Mouse (Mus musculus): ENCODE data around the gene Slc15a4. TPM values are rescaled to one million over a fixed set of nuclear protein-coding genes. Genes with fewer than 3 reads are reported as not detected.

Gene Slc15a4
- total RNA-seq, 2 experiments from 2014 or later: 21.4 to 22.1 TPM

DNA sequence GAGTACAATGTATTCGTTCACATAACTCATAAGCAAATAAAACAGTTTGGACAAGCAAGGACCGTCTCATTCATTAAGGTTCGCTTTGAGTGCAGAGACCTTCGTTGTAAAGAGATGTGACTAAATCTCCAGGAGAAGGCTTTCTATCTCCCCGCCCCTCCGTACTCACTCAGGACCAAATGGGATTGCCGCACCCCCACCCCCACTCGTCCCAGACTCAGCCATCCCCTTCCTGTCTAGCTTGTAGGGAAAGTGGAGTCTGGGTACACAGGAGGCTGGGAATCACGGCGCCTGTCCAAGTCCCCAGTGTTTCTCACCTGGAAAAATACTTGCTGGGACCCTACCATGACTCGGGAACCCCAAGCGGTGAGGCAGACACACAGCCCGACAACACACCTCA lies 6.9 kb upstream of the Slc15a4 start:
- no peak for TF ChIP-seq CTCF (IDR thresholded peaks at IDR 0.05)
- H3K4me3 ChIP-seq: no peak overlapping the region
- DNase-seq: no peak
- intact Hi-C loops (cut with DNase I): no loop called here
- no peak overlapping the region for H3K27ac ChIP-seq

DNA sequence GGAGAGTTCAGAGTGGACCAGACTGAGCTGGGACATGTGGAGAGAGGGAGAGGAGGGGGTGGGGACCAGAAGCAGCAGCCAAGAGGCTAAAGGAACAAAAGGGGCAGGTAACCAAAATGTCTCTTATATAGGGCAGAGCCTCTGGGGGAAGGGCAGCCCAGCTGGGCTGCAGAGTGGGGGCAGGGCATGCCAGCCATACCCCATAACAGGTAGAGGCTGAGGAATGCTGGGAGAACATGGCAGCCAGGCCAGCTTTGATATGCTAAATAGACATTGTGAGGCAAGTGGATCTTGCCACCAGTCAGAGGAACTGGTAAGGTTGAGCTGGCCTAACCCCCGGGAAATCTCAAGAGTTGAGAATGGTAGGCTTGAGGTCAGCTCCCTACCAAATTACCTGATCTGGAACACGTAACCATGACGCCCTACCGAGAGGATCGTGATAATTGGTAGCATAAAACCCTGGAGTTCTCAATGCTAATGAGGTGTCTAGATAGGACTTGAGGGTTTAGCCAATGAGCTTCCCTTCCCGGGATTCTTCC lies 6.4 kb upstream of the Slc15a4 start:
- DNase-seq: no peak
- no peak for TF ChIP-seq CTCF (IDR thresholded peaks at IDR 0.05)
- H3K27ac ChIP-seq: no peak overlapping the region
- no peak overlapping the region for H3K4me3 ChIP-seq
- intact Hi-C loops (cut with DNase I): no loop called here

DNA sequence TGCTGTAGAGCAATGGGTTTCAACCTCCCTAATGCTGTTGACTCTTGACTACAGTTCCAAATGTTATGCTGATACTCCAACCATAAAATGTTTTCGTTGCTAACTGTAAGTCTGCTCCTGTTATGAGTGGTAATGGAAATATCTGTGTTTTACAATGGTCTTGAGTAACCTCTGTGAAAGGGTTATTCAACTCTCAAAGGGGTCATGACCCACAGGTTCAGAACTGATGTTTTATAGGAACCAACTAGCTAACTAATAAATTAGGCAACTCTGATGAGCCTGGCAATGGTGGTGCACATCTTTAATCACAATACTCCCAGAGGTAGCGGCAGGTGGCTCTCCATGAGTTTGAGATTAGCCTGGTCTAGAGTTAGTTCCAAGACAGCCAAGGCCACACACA lies 5.5 kb upstream of the Slc15a4 start:
- intact Hi-C loops (cut with DNase I): no loop called here
- no peak for TF ChIP-seq CTCF (IDR thresholded peaks at IDR 0.05)

DNA sequence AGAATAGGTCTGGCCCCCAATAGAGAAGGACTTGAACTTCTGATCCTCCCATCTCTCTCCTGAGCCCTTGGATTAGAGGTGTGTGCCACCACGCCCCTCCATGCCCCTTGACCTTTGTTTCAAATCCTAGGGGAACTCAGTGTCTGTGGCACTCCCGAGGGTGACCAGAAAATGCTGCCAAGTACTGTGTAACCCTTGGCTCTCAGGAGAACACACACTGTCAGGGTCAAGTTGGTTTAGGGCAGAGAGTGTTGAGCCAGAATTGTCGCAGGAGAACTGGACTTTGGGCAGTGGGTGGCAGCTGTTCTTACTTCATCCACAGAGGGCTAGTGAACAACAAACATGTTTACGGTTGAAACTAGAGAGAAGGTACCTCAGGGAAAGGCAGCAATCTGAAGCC lies 4.9 kb upstream of the Slc15a4 start:
- H3K27ac ChIP-seq: no peak overlapping the region
- no peak for DNase-seq
- no peak overlapping the region for H3K4me3 ChIP-seq
- TF ChIP-seq CTCF (IDR thresholded peaks at IDR 0.05): no peak
- intact Hi-C loops (cut with DNase I): no loop called here

More for the DNA sequence above, 5.5 kb upstream of the Slc15a4 start:
- no peak for DNase-seq
- no peak overlapping the region for H3K27ac ChIP-seq
- no peak overlapping the region for H3K4me3 ChIP-seq

DNA sequence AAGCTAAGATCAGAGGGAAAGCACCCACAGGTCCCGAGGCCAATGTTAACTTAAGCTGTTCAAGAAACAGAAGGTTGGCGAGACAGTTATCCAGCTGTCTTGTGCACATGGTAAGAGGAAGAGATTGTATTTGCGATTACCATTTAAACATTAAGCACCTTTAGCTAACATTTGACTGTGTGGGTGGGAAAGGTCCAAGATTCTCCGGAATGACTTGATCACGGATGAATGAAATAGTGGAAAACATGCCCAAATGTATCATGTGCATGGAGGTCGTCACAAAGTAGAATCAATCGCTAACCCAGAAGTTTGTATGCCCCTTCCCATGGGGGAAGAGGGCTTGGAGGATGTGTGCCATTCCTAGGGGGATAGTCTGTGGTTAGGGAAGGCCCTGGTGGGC lies 969 bp upstream of the Slc15a4 start:
- DNase-seq: no peak
- Histone ChIP-seq H3K27ac (no peak overlapping the region), H3K4me3 (no peak overlapping the region)
- intact Hi-C loops (cut with DNase I): no loop called here
- TF ChIP-seq CTCF (IDR thresholded peaks at IDR 0.05): no peak

DNA sequence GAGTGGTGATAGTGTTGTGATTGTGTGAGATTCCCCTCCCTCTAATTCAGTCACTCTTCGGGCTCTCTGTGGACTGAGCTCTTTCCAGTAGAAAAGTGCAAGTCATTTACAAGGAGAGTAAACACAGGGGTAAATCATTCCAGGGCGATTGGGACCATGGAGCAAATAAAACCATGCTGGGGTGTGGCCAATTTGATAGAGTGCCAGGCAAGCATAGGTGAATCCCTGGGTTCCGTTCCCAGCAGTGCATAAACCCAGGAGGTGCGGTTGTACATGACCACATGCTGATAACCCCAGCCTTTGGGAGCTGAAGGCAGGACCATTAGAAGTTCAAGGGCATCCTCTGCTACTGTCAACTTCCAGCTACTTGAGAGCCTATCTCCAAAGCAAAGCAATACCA lies 491 bp upstream of the Slc15a4 start:
- no peak for TF ChIP-seq CTCF (IDR thresholded peaks at IDR 0.05)
- intact Hi-C loops (cut with DNase I): no loop called here

DNA sequence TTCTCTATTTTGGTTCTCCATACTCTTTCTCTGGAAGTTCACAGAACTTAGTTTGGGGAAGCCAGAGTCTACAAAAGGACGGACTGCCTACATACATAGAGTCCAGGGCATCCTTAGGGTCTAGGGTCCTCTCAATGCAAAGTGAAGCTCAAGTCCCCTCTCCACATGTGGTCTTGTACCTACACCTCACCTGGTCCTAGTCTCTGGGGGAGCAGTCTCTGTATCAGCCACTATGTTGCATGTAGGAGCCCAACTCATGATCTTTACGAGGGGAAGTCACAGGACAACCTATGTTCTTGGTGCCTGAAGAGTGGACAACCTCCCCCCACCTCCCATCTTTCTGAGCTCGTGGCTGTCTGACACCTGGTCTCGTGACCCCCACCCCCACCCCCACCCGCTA lies 1.0 kb downstream of the Slc15a4 start:
- Histone ChIP-seq H3K27ac (no peak overlapping the region), H3K4me3 (no peak overlapping the region)
- intact Hi-C loops (cut with DNase I): no loop called here
- TF ChIP-seq CTCF (IDR thresholded peaks at IDR 0.05): no peak
- DNase-seq: no peak

More for the DNA sequence above, 491 bp upstream of the Slc15a4 start:
- no peak overlapping the region for H3K27ac ChIP-seq
- no peak overlapping the region for H3K4me3 ChIP-seq
- DNase-seq: no peak

DNA sequence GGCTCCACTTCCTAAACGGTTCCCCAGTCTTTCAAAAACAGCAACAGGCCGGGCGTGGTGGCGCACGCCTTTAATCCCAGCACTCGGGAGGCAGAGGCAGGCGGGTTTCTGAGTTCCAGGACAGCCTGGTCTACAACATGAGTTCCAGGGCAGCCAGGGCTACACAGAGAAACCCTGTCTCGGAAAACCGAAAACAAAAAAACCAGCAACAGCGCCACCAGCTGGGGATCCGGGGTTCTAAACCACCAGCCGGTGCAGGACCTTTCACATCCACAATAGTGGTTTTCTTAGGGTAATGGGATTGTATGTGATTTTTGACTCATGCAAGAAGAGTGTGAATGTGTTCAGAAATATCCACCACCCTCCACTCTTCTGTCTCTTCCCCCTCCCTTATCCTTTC lies 5.5 kb downstream of the Slc15a4 start:
- intact Hi-C loops (cut with DNase I): no loop called here

DNA sequence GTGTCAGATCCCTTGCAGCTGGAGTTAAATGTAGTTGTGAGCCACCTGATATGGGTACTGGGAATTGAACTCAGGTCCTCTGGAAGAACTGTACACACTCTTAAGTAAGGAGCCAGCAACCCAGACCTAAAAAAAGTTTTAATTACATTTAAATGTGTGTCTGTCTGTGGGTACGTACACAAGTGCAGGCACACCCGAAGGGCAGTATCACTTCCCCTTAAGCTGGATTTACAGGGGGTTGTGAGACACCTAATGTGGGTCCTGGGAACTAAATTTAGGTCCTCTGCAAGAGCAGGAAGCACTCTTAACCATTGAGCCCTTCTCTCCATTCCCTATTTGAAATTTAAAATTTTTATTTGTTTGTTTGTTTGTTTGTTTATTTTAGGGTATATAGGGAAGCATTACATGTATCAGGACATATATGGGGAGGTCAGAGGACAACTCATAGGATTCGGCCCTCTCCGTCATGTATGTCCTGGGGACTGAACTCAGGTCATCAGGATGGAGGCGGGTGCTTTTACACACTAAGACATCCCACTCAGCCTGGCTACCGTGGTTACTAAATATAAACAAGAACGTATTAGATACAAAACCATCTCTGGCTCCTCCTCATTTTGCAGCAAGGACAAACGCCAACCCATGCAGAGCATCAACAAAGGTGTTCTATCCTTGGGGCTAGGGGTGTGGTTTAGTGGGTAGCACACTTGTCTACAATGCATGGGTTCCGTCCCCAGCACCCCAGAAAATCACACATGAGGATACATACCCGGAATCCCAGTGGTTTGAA lies 8.1 kb downstream of the Slc15a4 start:
- intact Hi-C loops (cut with DNase I): no loop called here
- no peak for TF ChIP-seq CTCF (IDR thresholded peaks at IDR 0.05)
- no peak for DNase-seq

More for the DNA sequence above, 5.5 kb downstream of the Slc15a4 start:
- Histone ChIP-seq H3K27ac (no peak overlapping the region), H3K4me3 (no peak overlapping the region)
- DNase-seq: no peak
- TF ChIP-seq CTCF (IDR thresholded peaks at IDR 0.05): no peak

DNA sequence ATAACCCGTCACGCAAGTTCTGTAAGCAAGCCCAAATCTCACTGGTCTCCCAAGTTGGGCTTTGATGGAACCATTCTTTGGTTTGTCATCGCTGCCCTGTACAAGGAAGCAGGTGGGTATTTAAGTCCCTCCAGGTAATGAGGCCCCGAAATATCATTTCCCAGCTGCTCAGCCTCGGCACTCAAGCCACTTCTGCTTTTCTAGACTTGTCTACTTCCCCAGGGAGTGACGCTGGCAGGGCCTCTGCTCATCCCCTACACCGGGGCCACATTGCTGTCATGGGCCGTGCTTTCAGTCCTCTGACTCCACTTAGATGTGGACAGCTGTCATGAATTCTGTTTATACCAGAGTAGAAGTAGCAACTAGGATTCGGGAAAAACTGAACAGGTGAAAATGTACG lies 11.6 kb downstream of the Slc15a4 start:
- intact Hi-C loops (cut with DNase I): no loop called here
- H3K4me3 ChIP-seq: no peak overlapping the region
- no peak for TF ChIP-seq CTCF (IDR thresholded peaks at IDR 0.05)

More for the DNA sequence above, 8.1 kb downstream of the Slc15a4 start:
- no peak overlapping the region for H3K4me3 ChIP-seq
- H3K27ac ChIP-seq: no peak overlapping the region

DNA sequence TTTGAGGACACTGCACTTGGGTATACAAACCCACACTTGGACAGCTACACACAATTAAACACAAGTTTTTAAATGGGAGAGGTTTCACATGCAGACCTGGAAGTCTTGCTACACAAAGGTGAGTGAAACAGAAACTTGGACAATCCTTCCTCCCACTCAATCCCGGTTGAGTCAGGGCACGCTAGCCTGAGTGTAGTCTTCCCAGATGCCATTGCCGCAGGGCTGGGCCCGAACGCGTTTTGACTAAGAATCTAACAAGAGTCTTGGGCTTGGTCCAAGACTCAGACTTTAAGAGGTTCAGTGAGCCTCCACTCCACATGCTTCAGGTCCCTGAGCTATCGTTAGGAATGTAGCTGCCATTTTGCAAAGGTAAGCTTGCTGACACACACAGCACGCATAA lies 12.3 kb downstream of the Slc15a4 start:
- TF ChIP-seq CTCF (IDR thresholded peaks at IDR 0.05): no peak
- no peak overlapping the region for H3K27ac ChIP-seq
- H3K4me3 ChIP-seq: no peak overlapping the region
- no peak for DNase-seq
- intact Hi-C loops (cut with DNase I): no loop called here

More for the DNA sequence above, 11.6 kb downstream of the Slc15a4 start:
- H3K27ac ChIP-seq: no peak overlapping the region
- no peak for DNase-seq

DNA sequence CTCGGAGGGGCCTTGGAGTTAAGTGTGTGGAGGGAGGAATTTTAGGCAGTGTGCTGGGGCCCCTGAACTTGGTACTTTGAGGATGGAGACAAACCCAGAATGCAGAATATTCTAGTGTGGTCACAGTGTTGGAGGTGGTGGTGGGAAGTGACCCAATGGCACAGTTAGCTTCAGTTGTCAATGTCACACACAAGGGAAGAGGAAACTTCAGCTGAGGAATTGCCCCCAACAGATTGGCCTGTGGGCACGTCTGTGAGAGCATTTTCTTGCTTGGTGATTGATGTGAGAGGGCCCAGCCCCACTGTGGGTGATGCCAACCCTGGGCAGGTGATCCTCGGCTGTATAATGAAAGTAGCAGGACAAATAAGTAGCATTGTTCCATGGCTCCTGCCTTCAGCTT lies 13.9 kb downstream of the Slc15a4 start:
- DNase-seq: no peak
- no peak for TF ChIP-seq CTCF (IDR thresholded peaks at IDR 0.05)
- intact Hi-C loops (cut with DNase I): loop anchor here (10.0 kb wide), 1 partner anchor 1396 kb away; no protein-coding TSS in a partner anchor

DNA sequence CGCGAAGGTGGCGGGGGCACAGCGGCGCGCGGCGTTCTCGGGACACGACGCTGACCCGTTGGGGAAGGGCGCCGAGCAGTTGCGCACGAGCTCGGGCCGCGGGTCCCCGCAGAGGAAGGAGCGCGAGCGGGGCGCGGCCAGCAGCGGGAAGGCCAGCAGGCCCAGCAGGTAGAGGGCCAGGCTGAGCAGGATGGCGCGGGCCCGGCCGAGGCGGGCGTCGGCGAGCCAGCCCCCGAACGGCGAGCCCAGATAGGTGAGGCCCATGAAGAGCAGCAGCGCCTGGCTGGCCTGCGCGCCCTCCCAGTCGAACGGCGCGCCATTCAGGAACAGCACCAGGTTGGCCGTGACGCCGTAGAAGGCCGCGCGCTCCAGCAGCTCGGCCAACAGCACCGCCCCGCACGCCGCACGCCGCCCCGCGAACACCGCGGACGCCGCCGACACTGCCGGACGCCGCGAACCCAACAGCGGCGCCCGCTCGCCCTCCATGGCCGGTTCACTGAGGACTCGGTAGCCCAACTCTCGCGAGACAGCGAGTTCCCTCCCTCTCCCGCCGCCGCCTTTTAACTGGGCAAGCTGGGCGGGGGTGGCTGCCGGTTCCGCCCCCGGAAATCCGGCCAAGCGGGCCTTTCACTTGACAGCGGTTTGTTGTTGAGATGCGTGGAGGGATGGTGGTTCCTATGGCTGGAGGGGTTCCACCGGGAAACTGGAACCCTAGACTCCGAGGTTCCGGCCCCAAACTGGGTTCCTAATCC lies 15.6 kb downstream of the Slc15a4 start:
- peak overlapping the region; percentile 95 for H3K27ac ChIP-seq
- intact Hi-C loops (cut with DNase I): loop anchor here (10.0 kb wide), 1 partner anchor 1398 kb away; no protein-coding TSS in a partner anchor
- 0 out of 2 replicates have a peak, but pooled peaks have one; percentile 1 for TF ChIP-seq CTCF (IDR thresholded peaks at IDR 0.05)
- H3K4me3 ChIP-seq: peak overlapping the region; percentile 84
- peak; percentile 99 for DNase-seq

More for the DNA sequence above, 13.9 kb downstream of the Slc15a4 start:
- Histone ChIP-seq H3K27ac (no peak overlapping the region), H3K4me3 (no peak overlapping the region)
